Mouse (Mus musculus) neutrophil, adult 83 days (primary cell): Measurements from ENCODE around the gene Ezh2. TPM values are rescaled to one million over a fixed set of nuclear protein-coding genes. Genes with fewer than 3 reads are reported as not detected.

Experiments used
- total RNA-seq, 2 experiments: library from RNA; stranded (reverse); gene quantifications; one replicate each; pipeline ENCODE4 v1.2.4; 2023

Gene Ezh2
- total RNA-seq = 10 to 100 TPM; 88.2 to 95.0 TPM

DNA sequence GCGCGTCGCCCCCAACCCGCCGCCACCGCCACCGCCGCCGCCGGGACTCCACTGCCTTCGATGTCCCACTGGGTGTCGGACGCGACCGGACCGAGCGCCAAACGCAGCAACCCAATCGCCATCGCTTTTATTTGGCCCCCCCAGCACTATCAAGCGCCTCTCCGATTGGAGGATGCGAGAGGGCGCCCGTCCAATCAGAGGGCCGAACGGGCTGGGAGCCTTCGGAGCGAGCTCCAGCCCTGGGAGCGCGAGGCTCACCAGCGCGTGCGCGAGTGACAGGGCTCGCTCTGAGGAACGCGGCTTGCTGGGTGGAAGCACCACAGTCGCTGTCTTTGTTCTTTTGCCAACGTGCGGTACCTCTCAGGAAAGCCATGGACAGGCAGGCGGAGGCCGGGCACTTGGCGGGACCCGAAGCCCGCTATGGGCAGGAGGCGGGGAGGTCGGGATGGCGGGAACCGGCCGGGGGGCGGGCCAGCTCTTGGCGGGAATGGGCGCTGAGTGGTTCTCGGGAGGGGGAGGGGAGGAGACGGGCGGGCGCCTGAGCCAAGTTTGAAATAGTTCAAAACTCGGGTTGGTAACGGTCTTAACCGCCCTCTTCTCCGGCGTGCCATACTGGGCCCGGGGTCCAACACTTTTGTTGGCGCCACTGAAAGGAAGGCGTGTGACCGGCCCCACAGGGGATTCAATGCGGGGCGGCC lies at the start of gene Ezh2:
Gene Ezh2 (minus strand): TSS at position 416 of the 698 bp plus-strand sequence.

Other genes starting within 250 kb of the Ezh2 start
- 10 to 100 TPM; 59.9 to 60.1 TPM for gene Cul1, start 141.9 kb downstream of the Ezh2 start, total RNA-seq
- gene Pdia4, start 218.1 kb upstream of the Ezh2 start, total RNA-seq = 10 to 100 TPM; 43.9 to 45.5 TPM
- under 1 TPM in 1 of 2 experiments, not detected in 1; 0.31 TPM for gene Zfp786, start 235.5 kb upstream of the Ezh2 start, total RNA-seq
- gene Zfp398, start 240.3 kb upstream of the Ezh2 start, total RNA-seq = 1 to 10 TPM; 9.0 to 9.2 TPM